Mouse (Mus musculus) myocyte (in vitro differentiated cells): ENCODE data around the gene Sfi1.
"Not testable (repeated sequence)": the region's sequence is repeated elsewhere in the genome, so short reads cannot be mapped to it uniquely, and the experiment has no call there.

Experiments
- CEBPB ChIP-seq: IDR thresholded peaks from 2 replicates; pipeline ENCODE4 v1.6.1; 2011; ENCODE audit warnings: mild to moderate bottlenecking, moderate library complexity; ENCODE audit not compliant: poor library complexity, insufficient read depth, severe bottlenecking
- E2F4 ChIP-seq: IDR thresholded peaks from one replicate; pipeline ENCODE4 v1.6.1; 2011; ENCODE audit warnings: mild to moderate bottlenecking, control low read depth, moderate library complexity; ENCODE audit not compliant: insufficient read depth
- MAX ChIP-seq: IDR thresholded peaks from one replicate; pipeline ENCODE4 v1.6.1; 2011; ENCODE audit warnings: low read depth, mild to moderate bottlenecking, control low read depth
- MYOD1 ChIP-seq, 3 experiments: IDR thresholded peaks; one replicate each; pipeline ENCODE4 v1.6.1; 2011; ENCODE audit warnings: control low read depth in 2 of 3, low read depth in 2 of 3, mild to moderate bottlenecking in 2 of 3, moderate library complexity in 1 of 3; ENCODE audit not compliant: insufficient read length in 2 of 3, control insufficient read depth in 1 of 3
- MYOG ChIP-seq, 3 experiments: IDR thresholded peaks; one replicate each; pipeline ENCODE4 v1.6.1; 2011; ENCODE audit warnings: control low read depth in 2 of 3, low read depth in 2 of 3, mild to moderate bottlenecking in 2 of 3; ENCODE audit not compliant: insufficient read length in 2 of 3, control insufficient read depth in 1 of 3, insufficient read depth in 1 of 3
- POLR2A ChIP-seq: IDR thresholded peaks from one replicate; pipeline ENCODE4 v1.6.1; 2011; ENCODE audit warnings: low read depth, mild to moderate bottlenecking, control low read depth, moderate library complexity; ENCODE audit not compliant: insufficient read length
- POLR2AphosphoS2 ChIP-seq: IDR thresholded peaks from one replicate; pipeline ENCODE4 v1.6.1; 2011; ENCODE audit warnings: low read depth, control low read depth; ENCODE audit not compliant: insufficient read length
- REST ChIP-seq: IDR thresholded peaks from one replicate; pipeline ENCODE4 v1.6.1; 2011; ENCODE audit warnings: mild to moderate bottlenecking, control low read depth, moderate library complexity; ENCODE audit not compliant: insufficient read depth, insufficient read length
- SRF ChIP-seq: IDR thresholded peaks from one replicate; pipeline ENCODE4 v1.6.1; 2011; ENCODE audit warnings: low read depth; ENCODE audit not compliant: control insufficient read depth, insufficient read length
- TCF12 ChIP-seq: IDR thresholded peaks from one replicate; pipeline ENCODE4 v1.6.1; 2011; ENCODE audit warnings: mild to moderate bottlenecking, control low read depth; ENCODE audit not compliant: poor library complexity, insufficient read depth, severe bottlenecking
- TCF3 ChIP-seq: IDR thresholded peaks from one replicate; pipeline ENCODE4 v1.6.1; 2011; ENCODE audit warnings: low read depth, control low read depth; ENCODE audit not compliant: insufficient read length
- USF1 ChIP-seq: IDR thresholded peaks from one replicate; pipeline ENCODE4 v1.6.1; 2011; ENCODE audit warnings: low read depth, mild to moderate bottlenecking, control low read depth, moderate library complexity

GRCm38 (mm10) chr11:3142413-3142812 is 50.9 kb downstream of the Sfi1 start:
- not testable (repeated sequence) for TF ChIP-seq POLR2AphosphoS2; TCF12; CEBPB; E2F4; MAX; POLR2A; USF1; REST; MYOD1 (IDR thresholded peaks at IDR 0.05; ENCODE audit: control insufficient read depth in 1 of 3, insufficient read length in 2 of 3, low read depth in 2 of 3); MYOG (IDR thresholded peaks at IDR 0.05; ENCODE audit: control insufficient read depth in 1 of 3, insufficient read depth in 1 of 3, insufficient read length in 2 of 3, low read depth in 2 of 3); SRF; TCF3
